Mouse (Mus musculus) hindbrain, embryonic 12.5 days (tissue): ENCODE measurements around the gene Grik4. TPM values are rescaled to one million over a fixed set of nuclear protein-coding genes. Genes with fewer than 3 reads are reported as not detected.

Source experiments
- ATAC-seq: fragments of 200-750 bp; cut with Nextera tagmentation; 2 replicates; pipeline ENCODE4 v1.8.0; 2017; ENCODE audit warnings: moderate TSS enrichment; ENCODE audit not compliant: low FRiP score
- H3K27ac ChIP-seq: fragments of 300-500 bp; sonication (generic); 2 replicates; pipeline ENCODE4 v1.5.1; 2016; ENCODE audit warnings: mild to moderate bottlenecking
- H3K27me3 ChIP-seq: fragments of 300-500 bp; sonication (generic); 2 replicates; pipeline ENCODE4 v1.6.1; 2016; ENCODE audit warnings: mild to moderate bottlenecking
- H3K36me3 ChIP-seq: fragments of 300-500 bp; sonication (generic); 2 replicates; pipeline ENCODE4 v1.6.1; 2016; ENCODE audit warnings: mild to moderate bottlenecking
- H3K4me1 ChIP-seq: fragments of 300-500 bp; sonication (generic); 2 replicates; pipeline ENCODE4 v1.6.1; 2016
- H3K4me2 ChIP-seq: fragments of 300-500 bp; sonication (generic); replicated peaks from 2 replicates; pipeline ENCODE4 v1.6.1; 2016; ENCODE audit warnings: mild to moderate bottlenecking
- H3K4me3 ChIP-seq: fragments of 300-500 bp; sonication (generic); 2 replicates; pipeline ENCODE4 v1.5.1; 2016; ENCODE audit warnings: mild to moderate bottlenecking
- H3K9ac ChIP-seq: fragments of 300-500 bp; sonication (generic); 2 replicates; pipeline ENCODE4 v1.6.1; 2016; ENCODE audit warnings: mild to moderate bottlenecking, moderate library complexity
- H3K9me3 ChIP-seq: fragments of 300-500 bp; sonication (generic); replicated peaks from 2 replicates; pipeline ENCODE4 v1.6.1; 2016; ENCODE audit warnings: mild to moderate bottlenecking
- WGBS: fragments of 180-500 bp; shearing (Covaris S2); methylation state at CpG from one replicate; pipeline ENCODE4 v1.1.7; 2016; 5-methylcytosine and 5-hydroxymethylcytosine counted together
- polyA plus RNA-seq: library from polyadenylated mRNA; unstranded; fragments of >200 nt; fragmentation: Nextera tagmentation; extraction: Ambion mirVana; gene quantifications from 2 replicates; pipeline ENCODE4 v1.2.1, GENCODE M21; 2016

Gene Grik4
- polyA plus RNA-seq, 1 experiment from 2014 or later, result 5.6 TPM

DNA sequence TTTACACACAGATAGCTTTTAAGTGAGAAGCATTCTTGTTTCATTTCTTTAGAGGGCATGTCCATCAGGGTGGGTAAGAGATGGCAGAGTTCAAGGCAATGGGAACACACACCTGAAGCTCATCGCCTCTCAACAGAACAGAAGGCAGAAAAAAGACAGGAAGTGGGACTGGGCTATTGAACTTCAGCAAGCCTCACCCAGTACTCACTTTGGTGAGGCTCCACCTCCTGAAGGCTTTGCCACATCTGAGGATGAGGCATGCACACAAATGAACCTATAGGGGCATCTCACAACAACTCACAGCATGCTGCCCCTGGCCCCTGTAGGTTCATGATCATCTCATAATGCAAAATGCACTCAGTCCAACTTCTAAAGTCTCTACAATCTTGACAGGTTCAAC, 456.2 kb downstream of the Grik4 start:
- no peaks in the 10 kb centered on the region for H3K27me3 ChIP-seq
- no peaks in the 10 kb centered on the region for H3K9me3 ChIP-seq
- H3K27ac ChIP-seq, result no peak overlapping the region
- WGBS, result 92% methylated on average over 1 of the region's 1 CpGs
- no peaks in the 10 kb centered on the region for H3K4me1 ChIP-seq
- no peak overlapping the region for H3K4me3 ChIP-seq
- H3K4me2 ChIP-seq, result no peak overlapping the region
- no peaks in the 10 kb centered on the region for H3K36me3 ChIP-seq
- ATAC-seq, result no peak
- no peak overlapping the region for H3K9ac ChIP-seq

GRCm38 (mm10) chr9:42486913-42487312, 457.4 kb downstream of the Grik4 start:
- Histone ChIP-seq H3K4me3 (no peak overlapping the region), H3K9me3 (no peaks in the 10 kb centered on the region), H3K4me1 (no peaks in the 10 kb centered on the region), H3K4me2 (no peak overlapping the region), H3K27me3 (no peaks in the 10 kb centered on the region), H3K9ac (no peak overlapping the region), H3K27ac (no peak overlapping the region), H3K36me3 (no peaks in the 10 kb centered on the region)
- ATAC-seq, result no peak
- WGBS, result 85% methylated on average over 4 of the region's 4 CpGs

- H3K9ac ChIP-seq, result no peak overlapping the region
- no peak for ATAC-seq
- WGBS, result 96% methylated on average over 1 of the region's 1 CpGs
These were observed 459.6 kb downstream of the Grik4 start for GRCm38 (mm10) chr9:42484667-42485066.

DNA sequence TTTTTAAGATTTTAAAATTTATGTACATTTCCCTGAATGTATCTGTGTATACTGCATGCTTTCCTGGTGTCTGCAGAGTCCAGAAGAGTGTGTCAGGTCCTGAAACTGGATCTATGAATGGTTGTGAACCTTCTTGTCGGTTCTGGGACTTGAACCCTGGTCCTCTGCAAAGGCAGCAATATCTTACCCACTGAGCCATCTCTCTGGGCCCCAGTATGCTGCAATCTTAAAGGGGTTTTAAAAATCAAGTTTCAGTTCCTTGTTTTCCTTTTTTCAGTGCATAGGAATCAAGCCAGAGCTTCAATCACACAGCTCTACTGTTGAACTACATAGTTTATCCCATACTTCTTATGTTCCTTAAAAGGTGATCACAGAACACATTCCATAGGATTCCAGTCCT, 461.3 kb downstream of the Grik4 start:
- no peak for ATAC-seq
- Histone ChIP-seq H3K27ac (no peak overlapping the region), H3K9ac (no peak overlapping the region), H3K4me1 (no peaks in the 10 kb centered on the region), H3K4me2 (no peak overlapping the region), H3K36me3 (no peaks in the 10 kb centered on the region), H3K9me3 (no peaks in the 10 kb centered on the region), H3K27me3 (no peaks in the 10 kb centered on the region), H3K4me3 (no peak overlapping the region)
- 97% methylated on average over 1 of the region's 1 CpGs for WGBS

More at GRCm38 (mm10) chr9:42484667-42485066, 459.6 kb downstream of the Grik4 start:
- no peak overlapping the region for H3K4me2 ChIP-seq
- no peaks in the 10 kb centered on the region for H3K36me3 ChIP-seq
- H3K9me3 ChIP-seq, result no peaks in the 10 kb centered on the region
- no peaks in the 10 kb centered on the region for H3K4me1 ChIP-seq
- H3K4me3 ChIP-seq, result no peak overlapping the region
- no peaks in the 10 kb centered on the region for H3K27me3 ChIP-seq
- H3K27ac ChIP-seq, result no peak overlapping the region

DNA sequence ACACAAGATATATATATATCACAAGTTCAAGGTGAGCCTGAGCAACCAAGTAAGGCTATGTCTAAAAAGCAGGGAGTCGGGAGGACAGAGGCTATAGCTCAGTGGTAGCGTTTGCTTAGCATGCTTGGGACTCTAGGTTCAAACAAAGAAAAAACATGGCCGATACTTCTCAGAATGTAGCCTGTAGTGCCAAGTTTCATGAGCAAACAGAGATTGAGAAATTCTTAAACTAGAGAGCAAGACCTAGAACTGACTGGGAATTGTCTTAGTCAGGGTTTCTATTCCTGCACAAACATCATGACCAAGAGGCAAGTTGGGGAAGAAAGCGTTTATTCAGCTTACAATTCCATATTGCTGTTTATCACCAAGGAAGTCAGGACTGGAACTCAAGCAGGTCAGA, 468.1 kb downstream of the Grik4 start:
- 88% methylated on average over 4 of the region's 4 CpGs for WGBS

GRCm38 (mm10) chr9:42474244-42474643, 470.0 kb downstream of the Grik4 start:
- 84% methylated on average over 8 of the region's 8 CpGs for WGBS
- H3K4me2 ChIP-seq, result no peak overlapping the region
- no peaks in the 10 kb centered on the region for H3K9me3 ChIP-seq
- H3K9ac ChIP-seq, result no peak overlapping the region
- peaks cover 14% of the 10 kb centered on the region for H3K4me1 ChIP-seq
- no peak overlapping the region for H3K27ac ChIP-seq
- no peaks in the 10 kb centered on the region for H3K27me3 ChIP-seq
- 0 out of 2 replicates have a peak, but pooled peaks cover 3% of the 10 kb centered on the region for H3K36me3 ChIP-seq
- ATAC-seq, result no peak
- H3K4me3 ChIP-seq, result no peak overlapping the region

More for the DNA sequence above, 468.1 kb downstream of the Grik4 start:
- no peak overlapping the region for H3K9ac ChIP-seq
- H3K36me3 ChIP-seq, result no peaks in the 10 kb centered on the region
- H3K4me2 ChIP-seq, result no peak overlapping the region
- no peak overlapping the region for H3K27ac ChIP-seq
- H3K9me3 ChIP-seq, result no peaks in the 10 kb centered on the region
- no peak overlapping the region for H3K4me3 ChIP-seq
- H3K4me1 ChIP-seq, result peaks cover 8% of the 10 kb centered on the region
- no peak for ATAC-seq
- H3K27me3 ChIP-seq, result no peaks in the 10 kb centered on the region

GRCm38 (mm10) chr9:42471921-42472747, 472.2 kb downstream of the Grik4 start:
- WGBS, result 5% methylated on average over 49 of the region's 49 CpGs
- Histone ChIP-seq H3K4me2 (peak overlapping the region; percentile 91), H3K9ac (peak overlapping the region; percentile 94), H3K36me3 (0 out of 2 replicates have a peak, but pooled peaks cover 3% of the 10 kb centered on the region), H3K27ac (peak overlapping the region; percentile 73; the same call in 1 of the 2 replicates), H3K4me1 (peaks cover 14% of the 10 kb centered on the region), H3K9me3 (no peaks in the 10 kb centered on the region), H3K27me3 (no peaks in the 10 kb centered on the region), H3K4me3 (peak overlapping the region; percentile 95)
- ATAC-seq, result peak; percentile 94

DNA sequence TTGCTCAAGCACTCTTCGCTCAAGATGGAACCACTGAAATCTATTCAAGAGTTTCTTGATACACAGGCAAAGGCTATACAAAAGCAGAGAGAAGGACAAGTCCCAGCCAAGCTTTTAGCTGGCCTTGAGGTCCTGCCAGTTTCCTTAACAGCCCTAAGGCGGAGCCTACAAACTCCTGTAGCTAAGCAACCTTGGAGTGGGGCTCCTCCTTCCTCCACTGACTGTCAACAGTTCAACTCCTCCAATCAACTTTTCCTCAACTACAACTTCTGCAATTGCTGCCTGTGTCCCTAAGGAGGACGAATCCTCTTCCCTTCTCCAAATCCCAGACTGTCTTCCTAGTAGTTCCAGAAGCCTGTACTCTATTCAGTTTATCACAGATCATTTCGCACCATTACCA, 473.1 kb downstream of the Grik4 start:
- peak overlapping the region; percentile 94 for H3K9ac ChIP-seq
- no peak overlapping the region for H3K27ac ChIP-seq
- no peak for ATAC-seq
- WGBS, result 55% methylated on average over 4 of the region's 4 CpGs
- H3K4me1 ChIP-seq, result peaks cover 14% of the 10 kb centered on the region
- H3K4me2 ChIP-seq, result peak overlapping the region; percentile 91
- 0 out of 2 replicates have a peak, but pooled peaks cover 3% of the 10 kb centered on the region for H3K36me3 ChIP-seq
- peak overlapping the region; percentile 95 for H3K4me3 ChIP-seq
- H3K27me3 ChIP-seq, result no peaks in the 10 kb centered on the region
- H3K9me3 ChIP-seq, result no peaks in the 10 kb centered on the region

DNA sequence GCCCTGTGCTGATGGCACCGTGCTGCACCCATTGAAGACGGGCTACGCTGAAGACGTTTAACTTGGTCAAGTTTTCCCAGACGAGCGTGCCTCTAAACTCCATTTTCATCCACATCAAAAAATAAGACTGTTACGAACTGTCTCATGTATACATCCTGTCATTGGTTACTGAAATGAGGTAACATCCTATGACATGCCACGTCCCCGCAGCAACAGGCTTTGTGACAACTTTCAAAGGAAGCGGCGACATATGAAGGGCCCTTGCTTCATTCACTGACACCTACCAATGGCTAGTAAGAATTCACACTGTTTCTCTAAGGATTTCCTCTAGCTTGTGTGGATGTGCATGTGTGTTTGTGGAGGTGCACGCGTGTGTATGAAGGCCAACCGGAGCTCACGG, 475.0 kb downstream of the Grik4 start:
- no peak for ATAC-seq
- H3K27ac ChIP-seq, result no peak overlapping the region
- H3K36me3 ChIP-seq, result 0 out of 2 replicates have a peak, but pooled peaks cover 3% of the 10 kb centered on the region
- H3K9me3 ChIP-seq, result no peaks in the 10 kb centered on the region
- H3K4me2 ChIP-seq, result no peak overlapping the region
- H3K4me3 ChIP-seq, result no peak overlapping the region
- no peaks in the 10 kb centered on the region for H3K27me3 ChIP-seq
- H3K9ac ChIP-seq, result no peak overlapping the region
- peaks cover 14% of the 10 kb centered on the region for H3K4me1 ChIP-seq
- WGBS, result 94% methylated on average over 15 of the region's 15 CpGs

GRCm38 (mm10) chr9:42468360-42468759, 475.9 kb downstream of the Grik4 start:
- Histone ChIP-seq H3K27me3 (no peaks in the 10 kb centered on the region), H3K36me3 (0 out of 2 replicates have a peak, but pooled peaks cover 3% of the 10 kb centered on the region), H3K27ac (no peak overlapping the region), H3K4me1 (peaks cover 14% of the 10 kb centered on the region), H3K4me2 (no peak overlapping the region), H3K9me3 (no peaks in the 10 kb centered on the region), H3K4me3 (no peak overlapping the region), H3K9ac (no peak overlapping the region)
- WGBS, result 92% methylated on average over 5 of the region's 5 CpGs
- ATAC-seq, result no peak
